Mouse (Mus musculus) cortical plate, adult 2 months (tissue): ENCODE data around the gene Il23r. TPM values are rescaled to one million over a fixed set of nuclear protein-coding genes. Genes with fewer than 3 reads are reported as not detected.

Experiments used
- H3K27ac ChIP-seq: fragments of 200-500 bp; 2 replicates; pipeline ENCODE4 v1.5.1; 2012; ENCODE audit warnings: low read length, control low read depth, inconsistent platforms; ENCODE audit not compliant: insufficient read depth
- H3K4me1 ChIP-seq: fragments of 200-500 bp; 2 replicates; pipeline ENCODE4 v1.6.1; 2011; ENCODE audit warnings: low read length; ENCODE audit not compliant: control insufficient read depth, insufficient read depth
- H3K4me3 ChIP-seq: fragments of 200-500 bp; 2 replicates; pipeline ENCODE4 v1.5.1; 2011; ENCODE audit warnings: mild to moderate bottlenecking, low read length, control low read depth; ENCODE audit not compliant: insufficient read depth
- CTCF ChIP-seq: fragments of 200-500 bp; IDR thresholded peaks from 2 replicates; pipeline ENCODE4 v1.5.1; 2011; ENCODE audit warnings: mild to moderate bottlenecking, control low read depth, low read length; ENCODE audit not compliant: insufficient read depth; ENCODE audit errors: extremely low read depth
- POLR2A ChIP-seq: fragments of 200-500 bp; IDR thresholded peaks from 2 replicates; pipeline ENCODE4 v1.6.1; 2011; ENCODE audit warnings: mild to moderate bottlenecking, low read length, control low read depth; ENCODE audit not compliant: insufficient read depth; ENCODE audit errors: extremely low read depth
- polyA plus RNA-seq: library from polyadenylated mRNA; depleted of rRNA; stranded (reverse); fragments of >200 nt; gene quantifications from 2 replicates; pipeline ENCODE4 v1.2.3, GENCODE M21; 2012; rRNA removed

Gene Il23r
- polyA plus RNA-seq, 1 experiment: not detected

GRCm38 (mm10) chr6:67434755-67435452, 56.8 kb downstream of the Il23r start:
- H3K27ac ChIP-seq: peak overlapping the region; percentile 13; the same call in 1 of the 2 replicates
- H3K4me3 ChIP-seq: no peak overlapping the region
- no peak for TF ChIP-seq CTCF
- no peak for TF ChIP-seq POLR2A
- H3K4me1 ChIP-seq: no peaks in the 10 kb centered on the region

DNA sequence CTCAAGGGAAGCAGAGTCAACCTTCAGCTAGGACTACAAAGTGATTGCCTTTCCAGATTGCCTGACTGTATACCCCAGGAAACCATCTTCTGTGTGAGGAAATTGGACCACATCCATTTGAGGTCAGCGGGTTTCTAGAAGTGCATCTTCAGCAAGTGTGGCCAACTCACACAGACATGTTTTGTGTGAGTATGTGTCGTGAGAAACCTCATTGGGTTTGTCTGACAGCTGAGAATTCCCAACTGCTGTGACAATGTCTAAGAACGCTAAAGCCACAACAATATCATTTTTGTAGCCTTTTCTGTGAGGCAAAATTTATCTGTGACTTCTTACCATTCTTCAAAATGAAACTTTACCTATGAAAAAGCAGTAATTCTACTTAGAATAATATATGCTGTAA, 59.8 kb downstream of the Il23r start:
- no peak for TF ChIP-seq CTCF
- no peak for TF ChIP-seq POLR2A
- H3K27ac ChIP-seq: no peak overlapping the region

DNA sequence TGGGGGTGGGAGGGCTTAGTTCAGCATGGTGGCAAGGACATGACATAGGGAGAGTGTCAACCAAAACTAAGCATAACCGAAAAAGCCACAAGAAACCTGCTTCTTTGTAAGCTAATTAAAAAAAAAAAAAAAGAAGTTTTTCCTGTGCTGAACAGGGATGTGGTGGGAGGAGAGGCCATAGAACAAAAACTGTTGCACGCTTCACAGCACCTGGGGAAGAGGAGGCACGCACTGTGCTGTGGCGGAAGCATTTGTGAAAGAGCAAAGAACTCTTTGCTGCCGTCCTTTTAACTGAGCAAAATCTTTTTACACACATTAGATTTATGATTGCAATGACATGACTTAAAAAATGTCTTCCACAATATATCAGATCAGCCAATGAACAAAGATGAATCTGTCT, 69.9 kb downstream of the Il23r start:
- TF ChIP-seq CTCF: no peak
- no peak for TF ChIP-seq POLR2A
- Histone ChIP-seq H3K27ac (no peak overlapping the region), H3K4me1 (no peaks in the 10 kb centered on the region), H3K4me3 (no peak overlapping the region)

More for the DNA sequence above, 59.8 kb downstream of the Il23r start:
- no peak overlapping the region for H3K4me3 ChIP-seq
- H3K4me1 ChIP-seq: no peaks in the 10 kb centered on the region

DNA sequence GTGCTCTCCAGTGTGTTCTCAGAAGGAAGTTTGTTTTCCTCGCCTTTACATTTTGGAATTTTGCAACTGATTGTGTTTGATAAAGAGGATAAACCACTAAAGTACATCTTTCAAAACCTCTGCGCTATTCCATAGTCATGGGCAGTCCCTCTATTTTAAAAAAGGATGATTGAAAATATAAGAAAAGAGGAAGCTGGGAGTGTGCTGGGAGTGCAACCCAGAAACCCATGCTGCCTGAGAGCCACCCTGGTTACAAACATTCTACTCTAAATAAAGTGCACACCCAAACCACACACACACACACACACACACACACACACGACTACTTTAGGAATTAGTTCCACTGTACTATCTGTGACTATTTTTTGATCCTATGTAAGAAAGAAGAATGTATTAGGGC, 75.1 kb downstream of the Il23r start:
- no peak for TF ChIP-seq CTCF
- TF ChIP-seq POLR2A: no peak
- Histone ChIP-seq H3K27ac (no peak overlapping the region), H3K4me3 (no peak overlapping the region), H3K4me1 (no peaks in the 10 kb centered on the region)

DNA sequence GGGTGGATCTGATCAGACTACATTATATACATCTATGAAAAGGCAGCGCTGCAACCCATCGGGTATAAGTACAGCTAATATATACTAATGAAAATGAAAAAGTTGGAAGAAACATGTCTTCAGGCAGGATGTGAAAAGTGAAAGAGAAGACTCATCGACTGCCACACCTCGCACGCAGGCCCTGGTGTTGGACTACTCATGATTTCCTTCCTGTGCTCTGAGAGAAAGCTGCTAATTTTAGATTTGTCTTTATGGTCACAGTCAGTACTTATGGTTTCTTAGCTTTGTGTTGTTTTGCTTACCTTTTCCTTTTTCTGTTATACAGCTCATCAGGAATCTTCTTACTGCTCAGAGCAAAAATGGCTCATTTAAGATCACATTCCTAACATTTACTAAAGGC, 76.4 kb downstream of the Il23r start:
- Histone ChIP-seq H3K4me3 (no peak overlapping the region), H3K27ac (no peak overlapping the region), H3K4me1 (no peaks in the 10 kb centered on the region)
- TF ChIP-seq POLR2A (no peak), CTCF (no peak)

- H3K4me1 ChIP-seq: no peaks in the 10 kb centered on the region
- no peak overlapping the region for H3K27ac ChIP-seq
- TF ChIP-seq CTCF (no peak), POLR2A (no peak)
- H3K4me3 ChIP-seq: no peak overlapping the region
Observed at GRCm38 (mm10) chr6:67413378-67413777, 78.3 kb downstream of the Il23r start.

DNA sequence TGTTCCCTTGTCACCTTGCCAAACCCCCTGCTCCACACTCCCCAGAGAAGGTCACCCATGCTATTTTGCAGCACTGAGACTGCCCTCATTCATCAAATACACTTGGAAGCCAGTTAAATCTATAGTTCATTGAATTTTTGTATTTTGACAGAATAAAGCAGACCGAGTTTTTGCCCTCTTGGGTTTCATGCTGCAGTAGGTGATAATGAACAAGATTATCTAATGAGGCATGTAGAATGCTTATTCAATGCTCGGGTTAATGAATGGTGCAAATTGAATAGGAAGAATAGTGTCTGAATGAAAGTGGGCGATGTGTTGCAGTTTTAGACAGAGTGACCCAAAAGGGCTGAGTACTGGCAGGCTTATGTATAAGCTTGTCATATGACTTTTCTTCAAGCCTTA, 86.4 kb downstream of the Il23r start:
- TF ChIP-seq CTCF (no peak), POLR2A (no peak)
- no peak overlapping the region for H3K4me3 ChIP-seq
- H3K4me1 ChIP-seq: no peaks in the 10 kb centered on the region
- H3K27ac ChIP-seq: no peak overlapping the region

DNA sequence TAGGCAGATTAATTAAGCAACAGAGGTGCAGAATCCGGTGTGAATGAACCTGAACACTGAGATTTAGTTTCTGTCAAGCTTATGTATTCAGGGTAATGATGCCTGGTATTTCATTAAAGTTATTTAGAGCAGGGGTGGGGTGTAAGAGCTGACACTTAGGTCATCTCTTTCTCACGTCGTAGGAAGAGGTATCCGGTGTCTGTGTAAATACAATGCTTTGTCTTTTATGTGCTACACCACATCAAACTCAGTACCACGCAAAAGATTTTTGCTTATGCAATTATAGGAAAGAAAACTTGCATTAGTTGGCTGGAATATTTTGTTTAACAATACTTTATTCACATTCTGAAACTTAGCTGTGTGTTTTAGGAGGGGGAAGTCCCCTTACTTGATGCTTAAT, 92.1 kb downstream of the Il23r start:
- Histone ChIP-seq H3K4me3 (no peak overlapping the region), H3K27ac (no peak overlapping the region), H3K4me1 (no peaks in the 10 kb centered on the region)
- TF ChIP-seq POLR2A: no peak
- TF ChIP-seq CTCF: no peak

DNA sequence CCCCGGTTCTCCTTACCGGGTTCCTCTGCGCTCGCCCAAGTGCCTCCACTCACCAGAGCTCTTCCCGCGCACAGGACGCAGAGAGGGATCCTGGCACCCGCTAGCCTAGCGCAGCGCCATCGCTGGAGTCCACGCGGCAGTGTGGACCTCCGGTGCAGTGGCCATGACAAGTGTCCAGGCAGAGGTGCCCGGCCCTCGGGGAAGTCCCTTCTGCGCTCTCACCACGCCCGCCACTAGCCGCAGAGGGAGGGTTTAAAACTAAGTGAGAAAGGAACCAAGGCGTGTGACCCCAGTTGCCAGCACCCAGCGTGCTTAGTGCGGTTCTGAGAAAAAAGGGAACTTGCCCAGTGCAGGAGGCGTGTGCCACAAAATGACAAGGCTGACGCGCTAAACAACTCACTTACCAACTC, 115.7 kb downstream of the Il23r start, which contains the start of gene Il12rb2:
Gene Il12rb2, minus strand, starts transcription at position 207 of the 410 bp plus-strand sequence.
- Histone ChIP-seq H3K27ac (no peak within 1 kb of the TSS), H3K4me1 (no peaks in the 10 kb centered on the region), H3K4me3 (no peak within 1 kb of the TSS)
- TF ChIP-seq CTCF: no peak

Other genes starting within 250 kb of the Il23r start
- gene Il12rb2, start 115.7 kb downstream of the Il23r start, polyA plus RNA-seq: 0.08 and 0.23 TPM in 2 replicates
- 0.10 and 0.19 TPM in 2 replicates for gene Tacstd2, start 43.9 kb upstream of the Il23r start, polyA plus RNA-seq